Mouse (Mus musculus): ENCODE data around the gene Esrrg. TPM values are rescaled to one million over a fixed set of nuclear protein-coding genes. Genes with fewer than 3 reads are reported as not detected.

Gene Esrrg
- total RNA-seq, 2 experiments from 2014 or later: not detected

DNA sequence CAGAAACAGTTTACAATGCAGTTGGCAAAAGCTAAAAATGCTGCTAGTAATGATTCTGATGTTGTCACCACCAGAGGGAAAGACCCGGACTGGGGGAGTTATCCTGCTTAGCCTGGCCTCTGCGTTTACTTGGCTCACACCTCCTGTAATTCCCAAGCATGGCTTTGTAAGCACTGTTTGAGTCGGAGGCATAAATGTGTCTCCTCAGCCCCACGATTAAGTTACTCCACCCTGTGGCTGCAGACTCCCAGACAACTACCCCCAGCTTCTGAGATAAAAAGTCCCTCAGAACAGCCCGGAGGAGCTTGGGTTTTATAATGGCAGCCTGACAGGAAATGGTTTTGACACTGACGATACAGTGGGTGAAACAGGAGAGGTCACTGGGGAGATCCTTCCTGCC lies 499.4 kb downstream of the Esrrg start:
- ATAC-seq (replicated peaks; ENCODE audit: low FRiP score, poor library complexity, severe bottlenecking): no peak

DNA sequence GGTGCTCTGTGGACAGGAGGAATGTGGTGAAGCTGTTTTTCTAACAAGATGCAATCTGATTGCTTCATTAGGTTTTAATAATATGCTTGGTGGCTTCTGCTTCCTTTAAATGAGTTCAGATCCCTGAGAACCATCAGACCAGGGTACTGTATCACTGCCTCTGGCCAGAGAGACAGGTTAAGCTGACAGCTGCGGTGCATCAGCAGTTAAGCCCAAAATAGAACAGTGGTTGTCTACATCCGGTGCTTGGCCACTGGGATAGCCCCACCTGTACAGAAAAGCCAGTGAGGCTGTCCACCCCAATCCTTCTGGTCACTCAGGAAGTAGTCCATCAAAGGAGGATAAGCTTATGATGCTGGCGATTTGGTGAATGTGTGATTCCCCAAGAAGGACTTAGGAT lies 503.0 kb downstream of the Esrrg start:
- ATAC-seq (replicated peaks; ENCODE audit: low FRiP score, poor library complexity, severe bottlenecking): no peak

DNA sequence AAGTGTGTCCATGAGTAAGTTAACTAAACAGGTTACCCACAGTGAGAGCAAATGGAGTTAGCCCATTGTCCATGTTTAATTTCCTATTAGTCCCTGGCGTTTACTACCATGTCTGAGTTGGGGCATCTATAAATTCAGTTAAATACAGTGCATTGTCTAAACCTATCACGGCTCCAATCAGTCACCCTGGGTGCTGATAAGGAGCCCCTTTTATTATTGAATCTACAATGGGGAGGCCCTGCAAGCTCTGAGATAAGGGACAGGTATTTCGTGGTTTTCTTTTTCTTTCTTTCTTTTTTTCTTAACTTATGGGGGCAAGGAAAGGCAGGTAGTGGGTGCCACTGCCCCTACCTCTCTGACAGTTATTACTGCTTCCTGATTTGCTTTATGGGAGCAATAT lies 504.6 kb downstream of the Esrrg start:
- ATAC-seq (replicated peaks; ENCODE audit: low FRiP score, poor library complexity, severe bottlenecking): no peak

DNA sequence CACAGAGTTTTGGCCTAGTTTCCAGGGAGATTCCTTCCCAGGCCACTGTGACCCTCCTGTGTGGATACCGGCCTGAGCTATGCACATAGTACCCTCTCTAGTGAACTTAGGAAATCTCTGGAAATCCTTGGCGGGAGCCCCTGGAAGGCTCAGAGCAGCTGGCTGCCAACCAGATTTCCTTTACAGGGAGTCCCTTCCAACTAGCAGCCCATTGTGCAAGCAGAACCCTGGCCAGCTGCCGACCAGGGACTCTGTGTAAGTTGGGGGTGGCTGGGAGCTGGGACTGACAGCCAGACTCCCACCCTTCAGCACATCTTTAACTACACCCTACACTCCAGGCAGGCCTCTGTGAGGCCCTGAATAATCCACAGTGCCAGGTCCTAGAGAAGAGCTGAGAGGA lies 509.5 kb downstream of the Esrrg start:
- ATAC-seq (replicated peaks; ENCODE audit: low FRiP score, poor library complexity, severe bottlenecking): no peak

DNA sequence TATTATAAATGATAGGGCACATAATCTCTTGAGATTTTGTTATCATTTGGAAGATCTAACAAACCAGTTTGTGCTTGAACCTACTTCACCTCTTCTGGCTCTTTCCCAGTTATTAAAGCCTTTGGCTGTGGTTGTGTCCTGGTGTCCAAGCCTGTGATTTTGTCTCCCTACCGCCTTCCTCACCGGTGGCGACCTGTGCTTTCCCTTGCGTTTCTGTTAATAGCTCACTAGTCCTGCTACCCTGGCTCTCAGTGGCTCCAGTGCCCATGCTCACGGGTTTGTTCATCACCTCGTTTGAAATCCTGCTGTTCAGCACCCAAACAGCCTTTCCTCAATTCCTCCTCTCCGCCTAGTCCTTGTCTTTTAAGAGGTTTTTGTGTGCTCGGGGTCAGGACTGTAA lies 511.2 kb downstream of the Esrrg start:
- no peak for ATAC-seq (replicated peaks; ENCODE audit: low FRiP score, poor library complexity, severe bottlenecking)

DNA sequence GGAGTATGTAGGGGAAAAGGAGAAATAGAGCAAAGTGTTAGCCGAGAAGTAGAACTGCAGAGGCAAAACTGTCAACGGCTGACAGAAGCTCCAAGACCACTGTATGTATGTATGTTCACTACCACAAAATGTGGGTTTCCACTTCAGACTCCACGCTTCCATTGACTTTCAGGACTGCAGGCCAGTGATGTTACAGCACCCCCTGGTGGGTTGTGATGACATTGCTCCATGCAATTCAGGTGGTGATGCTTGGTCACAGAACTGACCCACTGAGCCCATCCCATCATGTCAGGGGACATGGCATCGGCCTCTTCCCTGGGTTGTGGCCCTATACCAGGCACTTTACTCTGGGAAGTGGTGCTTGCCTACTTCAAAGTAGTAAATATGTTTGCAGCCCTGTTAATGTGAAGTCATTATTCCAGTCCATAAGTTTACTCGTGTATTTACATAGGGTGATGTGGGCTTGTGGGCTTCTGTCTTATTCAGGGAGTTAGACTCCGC lies 517.0 kb downstream of the Esrrg start:
- no peak for ATAC-seq (replicated peaks; ENCODE audit: low FRiP score, poor library complexity, severe bottlenecking)

DNA sequence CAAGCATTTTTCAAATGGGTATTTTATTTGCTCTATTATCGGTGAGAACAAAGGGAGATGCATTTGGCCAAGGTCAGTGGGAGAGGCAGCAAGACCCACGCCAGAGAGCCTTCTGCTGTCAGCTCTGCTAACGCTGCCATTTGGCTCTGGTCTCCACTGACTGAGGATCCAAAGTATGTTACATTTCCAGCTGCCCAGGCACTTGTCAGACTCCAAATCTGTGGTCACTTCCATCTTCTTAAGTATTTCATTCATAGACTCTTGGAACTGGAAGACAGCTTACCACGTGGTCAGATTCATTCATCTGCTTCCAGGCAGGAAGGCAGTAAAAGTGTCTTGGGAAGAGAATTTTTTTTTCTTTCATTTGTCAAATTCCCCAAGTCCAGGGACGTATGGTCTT lies 527.5 kb downstream of the Esrrg start:
- ATAC-seq (replicated peaks; ENCODE audit: low FRiP score, poor library complexity, severe bottlenecking): no peak

DNA sequence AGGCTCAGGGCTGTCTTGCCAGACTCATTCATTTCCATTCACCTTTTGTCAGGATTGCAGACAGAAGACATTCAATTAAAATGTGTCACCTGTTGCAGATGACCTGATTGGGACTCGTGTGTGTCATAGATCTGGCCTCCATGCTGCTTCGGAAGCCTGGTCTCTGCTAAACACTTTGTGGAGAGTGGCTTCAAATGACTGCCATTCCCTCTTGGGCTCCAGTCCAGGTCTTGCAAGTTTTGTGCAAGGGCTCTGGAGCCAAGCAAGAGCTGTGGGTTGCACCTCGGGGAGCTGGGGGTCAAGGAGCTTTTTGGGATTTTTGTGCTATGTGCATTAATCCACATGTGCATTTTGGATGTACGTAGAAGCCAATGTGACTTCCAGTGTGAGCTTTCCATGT lies 530.9 kb downstream of the Esrrg start:
- ATAC-seq (replicated peaks; ENCODE audit: low FRiP score, poor library complexity, severe bottlenecking): no peak

DNA sequence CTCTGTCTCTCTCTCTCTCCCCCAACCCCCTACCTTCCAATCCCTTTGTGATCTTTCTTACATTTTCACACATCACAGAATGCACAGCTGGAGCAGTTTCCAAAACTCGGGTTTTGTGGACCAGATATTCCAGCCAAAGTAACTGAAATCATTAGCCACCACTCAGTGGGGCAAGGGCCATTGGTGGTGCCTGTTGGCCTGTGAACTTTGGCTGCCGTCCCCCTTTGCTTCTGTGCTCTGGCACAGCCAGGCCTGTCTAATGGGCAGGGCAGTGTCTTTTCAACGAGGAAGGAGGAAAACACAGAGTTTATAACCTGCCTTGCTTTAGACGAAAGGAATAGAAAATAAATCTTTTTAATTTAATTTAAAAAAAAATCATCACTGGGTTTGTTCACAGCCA lies 531.6 kb downstream of the Esrrg start:
- no peak for ATAC-seq (replicated peaks; ENCODE audit: low FRiP score, poor library complexity, severe bottlenecking)

DNA sequence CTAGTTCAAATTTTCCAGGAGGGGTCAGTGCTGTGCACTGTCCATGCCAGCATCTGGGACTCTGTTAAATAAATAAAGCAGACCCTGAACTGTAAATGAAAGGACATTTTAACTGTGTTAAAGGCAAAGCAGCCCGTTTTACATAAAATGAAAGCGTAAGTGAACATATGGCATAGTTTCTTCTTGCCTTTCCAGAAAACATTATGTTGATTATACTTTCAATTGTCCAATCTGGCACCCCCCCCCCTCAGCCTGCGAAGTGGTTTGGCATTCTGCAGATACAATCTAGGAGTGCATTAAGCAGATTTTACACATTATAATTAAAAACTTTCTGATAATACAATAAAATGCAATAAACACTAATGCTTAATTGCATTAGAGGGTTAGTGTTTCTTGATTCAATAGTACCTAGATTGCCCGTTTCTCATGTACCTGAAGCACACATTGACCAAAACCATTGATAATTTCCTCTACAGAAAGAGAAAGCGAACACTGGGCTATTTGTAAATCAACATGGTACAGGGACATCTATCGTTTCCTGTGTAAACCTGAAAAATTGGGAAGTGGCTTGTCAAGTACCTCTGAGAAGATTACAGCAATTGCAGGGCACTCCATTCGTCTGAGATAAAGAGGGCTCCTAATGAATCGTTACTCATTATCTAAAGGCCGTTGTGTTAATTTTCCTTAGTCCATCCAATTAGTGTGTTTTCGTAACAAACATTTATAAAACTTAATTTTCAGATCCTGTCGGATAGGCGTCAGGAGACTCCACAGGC lies 539.0 kb downstream of the Esrrg start:
- no peak for ATAC-seq (replicated peaks; ENCODE audit: low FRiP score, poor library complexity, severe bottlenecking)

DNA sequence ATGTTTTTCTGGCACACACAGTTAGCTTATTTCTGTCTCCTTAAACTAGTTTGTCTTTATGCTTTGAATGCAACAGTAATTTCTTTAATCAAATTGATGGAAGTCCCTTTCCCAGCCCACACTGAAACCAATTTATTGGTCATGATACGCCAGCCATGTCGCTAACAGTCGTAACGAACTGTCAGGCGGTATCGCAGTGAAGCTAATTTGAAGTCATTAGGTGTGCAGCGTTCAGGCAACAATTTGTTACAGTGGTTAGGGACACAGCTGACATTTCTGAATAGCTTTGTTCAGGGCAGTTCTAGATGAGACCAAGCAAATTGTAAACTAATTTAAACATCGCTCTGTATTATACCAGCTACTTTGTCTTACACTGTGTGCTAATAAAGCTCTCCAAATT lies 542.5 kb downstream of the Esrrg start:
- ATAC-seq (replicated peaks; ENCODE audit: low FRiP score, poor library complexity, severe bottlenecking): no peak

DNA sequence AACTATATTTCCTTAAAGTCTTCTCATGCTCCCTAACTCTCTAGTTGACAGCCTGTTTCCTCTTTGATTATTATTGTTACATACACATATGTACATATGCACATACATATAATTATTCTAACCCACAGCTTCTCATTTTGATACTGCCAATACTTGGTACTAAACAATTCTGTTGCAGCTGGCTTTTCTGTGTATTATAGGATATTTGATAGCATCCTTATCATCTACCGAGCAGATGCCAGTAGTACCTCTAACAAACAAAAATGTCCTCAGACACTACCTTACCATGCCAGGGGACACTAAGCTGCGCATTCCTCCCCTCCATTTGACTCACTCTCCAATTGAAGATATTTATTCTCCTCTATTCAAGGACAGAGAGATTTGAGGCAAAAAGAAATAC lies 543.4 kb downstream of the Esrrg start:
- ATAC-seq (replicated peaks; ENCODE audit: low FRiP score, poor library complexity, severe bottlenecking): no peak

DNA sequence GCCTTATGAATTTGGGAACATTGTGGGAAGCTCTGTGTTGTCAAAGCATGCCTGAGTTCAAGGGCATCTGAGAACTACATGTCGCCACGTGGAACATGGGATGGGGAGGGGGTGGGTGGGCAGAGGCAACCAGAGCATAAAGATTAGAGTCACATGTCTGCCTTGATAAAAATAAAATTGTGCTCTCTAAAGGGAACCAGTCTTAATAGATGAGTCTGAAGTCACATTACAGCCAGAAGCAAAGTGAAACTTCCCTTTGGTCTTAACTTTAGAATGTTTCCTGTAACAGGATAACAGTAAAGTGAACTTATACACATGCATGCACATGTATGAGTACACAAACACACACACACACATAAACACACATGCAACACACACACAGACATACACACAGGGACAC lies 545.1 kb downstream of the Esrrg start:
- no peak for ATAC-seq (replicated peaks; ENCODE audit: low FRiP score, poor library complexity, severe bottlenecking)

DNA sequence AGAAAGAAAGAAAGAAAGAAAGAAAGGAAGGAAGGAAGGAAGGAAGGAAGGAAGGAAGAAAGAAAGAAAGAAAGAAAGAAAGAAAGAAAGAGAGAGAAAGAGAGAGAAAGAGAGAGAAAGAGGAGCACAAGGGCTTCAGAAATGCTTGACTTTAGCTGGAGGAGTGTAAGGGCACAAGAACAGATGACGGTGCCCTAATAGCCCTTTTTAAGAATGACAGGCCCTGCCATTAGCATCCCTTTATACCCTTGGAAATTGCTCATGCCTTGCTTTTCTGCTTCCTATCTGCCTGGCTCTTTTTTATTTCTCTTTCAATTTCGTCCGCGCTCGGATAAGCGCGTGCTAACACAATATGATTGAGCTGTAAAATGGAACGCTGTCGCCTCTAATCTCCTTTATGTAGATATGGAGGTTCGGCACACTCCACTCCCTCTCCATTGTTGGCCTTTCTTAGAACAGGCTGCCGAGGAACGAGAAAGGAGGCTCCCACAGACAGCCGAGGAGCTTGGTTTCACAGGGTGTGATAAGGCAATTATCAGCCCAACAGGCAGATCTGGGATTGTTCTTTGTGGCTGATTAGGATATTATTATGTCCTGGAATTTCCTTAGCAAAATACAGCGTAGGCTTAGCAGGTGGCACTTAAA lies 546.0 kb downstream of the Esrrg start:
- no peak for ATAC-seq (replicated peaks; ENCODE audit: low FRiP score, poor library complexity, severe bottlenecking)

DNA sequence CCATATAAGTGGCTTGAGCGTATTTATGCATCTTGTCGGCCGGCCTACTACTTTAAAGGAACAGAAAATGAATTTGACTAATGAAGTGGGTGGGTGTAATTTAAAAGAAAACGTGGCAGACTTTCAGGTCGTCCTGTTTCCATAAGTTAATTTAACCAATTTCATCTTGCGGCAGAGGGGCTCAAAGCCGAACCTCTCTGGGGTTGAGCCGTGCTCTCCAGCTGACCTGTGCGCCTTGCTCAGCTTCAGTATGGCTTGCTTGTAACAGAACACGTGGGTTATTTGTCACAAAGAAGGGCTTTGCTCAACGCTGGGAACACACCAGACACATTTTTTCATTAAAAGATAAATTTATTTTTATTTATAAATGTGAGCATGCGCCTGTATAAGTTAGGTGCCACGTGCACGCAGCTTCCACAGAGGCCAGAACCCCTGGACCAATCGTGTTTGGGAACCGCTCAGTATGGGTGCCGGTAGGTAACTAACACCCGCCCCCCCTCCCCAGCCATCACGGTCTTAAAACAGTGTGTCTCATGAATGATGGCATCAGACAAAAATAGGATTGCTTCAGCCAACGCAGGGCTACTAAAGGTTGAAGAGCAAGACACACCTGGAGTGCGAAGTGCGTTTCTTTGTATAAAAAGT lies 546.7 kb downstream of the Esrrg start:
- ATAC-seq (replicated peaks; ENCODE audit: low FRiP score, poor library complexity, severe bottlenecking): no peak

DNA sequence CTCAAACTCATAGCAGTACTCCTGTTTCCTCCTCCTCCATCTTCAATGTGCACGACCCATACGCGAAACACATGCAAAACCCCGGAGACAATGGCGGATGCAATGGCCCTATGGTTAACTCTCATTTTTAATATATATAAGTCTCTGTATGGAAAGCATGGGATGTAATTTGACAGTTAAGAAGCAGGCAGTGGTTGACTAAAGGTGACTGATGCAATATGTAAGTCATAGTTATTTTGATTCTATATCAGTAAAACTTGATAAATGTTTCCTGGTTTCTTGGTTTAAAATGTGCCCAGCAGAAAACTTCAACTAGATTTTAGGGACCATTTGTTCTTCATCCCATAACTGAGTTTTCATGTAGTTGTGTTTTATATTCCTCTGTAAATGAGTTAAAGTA lies 547.9 kb downstream of the Esrrg start:
- ATAC-seq (replicated peaks; ENCODE audit: low FRiP score, poor library complexity, severe bottlenecking): no peak

DNA sequence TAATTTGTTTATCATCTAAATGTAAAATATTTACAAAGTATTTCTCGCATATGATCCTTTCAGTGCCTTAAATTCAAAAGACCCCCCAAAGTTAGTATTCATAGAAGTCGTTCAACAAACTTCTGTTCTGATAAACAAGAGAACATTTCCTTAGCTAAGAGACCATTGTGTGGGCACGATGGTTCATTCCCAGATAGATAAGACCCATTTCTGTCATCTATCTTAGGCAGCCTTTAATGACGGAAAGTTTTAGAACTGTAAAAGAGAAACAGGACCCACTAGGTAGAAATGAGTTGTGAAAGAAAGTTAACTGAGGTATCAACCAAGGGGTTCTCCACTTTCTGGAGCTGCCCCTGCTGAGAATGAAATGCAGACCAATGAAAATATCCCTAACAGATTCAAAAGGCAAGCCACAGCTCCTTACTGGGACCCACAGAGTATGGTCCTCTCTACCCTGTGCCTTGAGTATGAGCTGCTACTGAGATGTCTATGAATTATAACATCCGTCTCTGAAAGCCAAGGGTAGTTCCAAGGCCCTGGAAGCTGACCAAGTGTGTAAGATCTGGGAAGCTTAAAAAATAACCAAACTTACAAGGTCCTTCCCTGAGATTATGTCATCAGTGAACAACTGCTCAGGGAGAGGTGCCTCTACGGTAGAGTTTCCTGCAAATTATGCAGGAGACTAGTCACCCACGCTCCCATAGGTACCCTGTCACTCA lies 548.8 kb downstream of the Esrrg start:
- no peak for ATAC-seq (replicated peaks; ENCODE audit: low FRiP score, poor library complexity, severe bottlenecking)

DNA sequence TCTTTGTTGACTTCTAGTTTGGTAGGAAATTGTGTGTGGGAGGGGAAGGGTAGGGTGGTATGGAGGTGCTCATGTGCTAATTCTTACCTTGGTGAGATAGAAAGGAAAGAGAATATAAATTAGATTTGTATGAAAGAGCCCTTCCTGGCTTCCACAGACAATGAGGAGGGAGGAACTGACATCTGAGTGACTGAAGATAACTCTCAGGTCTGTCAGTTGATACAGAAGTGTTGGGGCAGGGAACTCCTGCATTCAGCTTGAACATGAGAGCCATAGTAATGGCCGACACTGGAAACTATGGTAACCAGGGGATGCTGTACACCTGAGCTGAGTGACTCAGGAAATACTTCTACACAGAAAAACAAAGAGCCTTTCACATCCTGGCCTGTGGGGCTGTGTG lies 550.1 kb downstream of the Esrrg start:
- no peak for ATAC-seq (replicated peaks; ENCODE audit: low FRiP score, poor library complexity, severe bottlenecking)

DNA sequence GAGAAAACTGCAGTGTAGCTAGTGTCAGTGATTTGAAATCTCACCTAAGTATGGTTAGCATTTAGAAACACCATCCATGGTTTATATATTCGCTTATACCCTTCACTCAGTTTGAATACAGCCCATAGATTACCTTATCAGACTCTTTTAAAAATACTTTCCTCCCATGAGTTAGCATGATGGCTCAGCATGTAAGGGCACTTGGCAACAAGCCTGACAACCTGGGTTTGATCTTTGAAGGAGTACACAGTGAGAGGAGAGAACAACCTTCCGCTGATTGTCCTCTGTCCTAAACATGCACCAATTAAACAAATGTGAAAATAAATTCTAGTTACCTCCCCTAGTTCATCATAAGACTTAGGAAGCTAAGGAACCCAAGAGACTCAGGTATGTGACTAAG lies 550.5 kb downstream of the Esrrg start:
- ATAC-seq (replicated peaks; ENCODE audit: low FRiP score, poor library complexity, severe bottlenecking): no peak

DNA sequence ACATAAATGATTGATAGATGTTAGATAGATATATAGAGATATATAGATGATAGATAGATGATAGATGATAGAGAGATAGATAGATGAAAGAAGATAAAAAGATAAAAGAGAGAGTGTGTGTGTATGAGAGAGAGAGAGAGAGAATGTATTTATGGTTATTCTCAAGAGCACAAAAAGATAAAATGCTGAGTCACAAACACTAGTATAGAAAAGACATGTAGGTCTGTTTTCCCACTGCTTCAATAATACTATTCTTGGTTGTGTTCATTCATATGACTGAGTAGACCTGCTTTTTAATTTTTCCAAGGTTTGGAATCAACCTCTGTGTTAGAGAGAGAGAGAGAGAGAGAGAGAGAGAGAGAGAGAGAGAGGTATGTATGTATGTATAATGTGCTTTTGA lies 554.5 kb downstream of the Esrrg start:
- no peak for ATAC-seq (replicated peaks; ENCODE audit: low FRiP score, poor library complexity, severe bottlenecking)

DNA sequence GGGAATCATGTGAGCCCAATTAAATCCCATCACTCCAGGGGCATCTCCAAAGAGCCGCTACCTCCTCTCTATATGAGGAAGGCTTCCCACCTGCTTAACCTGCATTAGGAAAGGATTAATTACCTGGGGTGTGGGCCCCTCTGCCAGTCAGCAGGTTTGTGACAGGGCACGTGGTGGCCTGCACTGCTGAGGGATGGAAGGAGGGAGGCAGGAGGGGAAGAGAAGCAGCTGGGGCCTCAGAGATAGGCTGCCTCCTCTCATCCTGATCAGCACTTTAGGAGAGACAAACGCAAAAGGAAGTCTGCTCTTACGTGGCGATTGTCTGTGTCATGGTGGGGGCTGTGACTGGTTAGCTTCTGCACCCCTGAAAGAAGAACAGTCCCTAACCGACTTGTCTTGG lies 555.7 kb downstream of the Esrrg start:
- no peak for ATAC-seq (replicated peaks; ENCODE audit: low FRiP score, poor library complexity, severe bottlenecking)

Data from erythroid progenitor cell, adult 5-6 weeks (primary cell).